Mouse (Mus musculus): Measurements from ENCODE around the gene Tcf25.
"Not testable (repeated sequence)": the region's sequence is repeated elsewhere in the genome, so short reads cannot be mapped to it uniquely, and the experiment has no call there.

DNA sequence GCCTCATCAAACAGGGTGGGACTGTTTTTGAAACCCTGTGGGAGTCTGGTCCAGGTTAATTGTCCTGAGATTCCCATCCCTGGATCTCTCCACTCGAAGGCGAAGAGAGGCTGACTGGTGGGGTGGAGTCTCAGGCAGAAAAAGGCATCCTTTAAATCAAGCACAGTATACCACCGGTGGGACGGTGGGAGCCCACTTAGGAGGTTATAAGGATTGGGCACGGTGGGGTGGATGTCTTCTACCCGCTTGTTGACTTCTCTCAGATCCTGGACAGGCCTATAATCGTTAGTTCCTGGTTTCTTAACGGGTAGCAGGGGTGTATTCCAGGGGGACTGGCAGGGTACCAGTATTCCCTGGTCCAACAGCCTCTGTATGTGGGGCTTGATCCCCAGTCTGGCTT, 57.4 kb downstream of the Tcf25 start:
- TF ChIP-seq CTCF (IDR thresholded peaks at IDR 0.05; ENCODE audit: low read depth, low read length); POLR2A (IDR thresholded peaks at IDR 0.05; ENCODE audit: insufficient read depth, low read length): not testable (repeated sequence)
